Mouse (Mus musculus) G1E (cell line): ENCODE measurements around the gene Kif28. TPM values are rescaled to one million over a fixed set of nuclear protein-coding genes. Genes with fewer than 3 reads are reported as not detected.

Experiments
- ATAC-seq: 2 replicates; pipeline ENCODE4 v1.8.0; 2016; ENCODE audit warnings: mild to moderate bottlenecking; ENCODE audit not compliant: insufficient number of reproducible peaks, poor library complexity, low FRiP score, severe bottlenecking; ENCODE audit errors: extremely low read depth
- DNase-seq: peaks from one replicate; pipeline ENCODE4 v3.0.0; 2012; ENCODE audit warnings: low spot score
- H3K27me3 ChIP-seq: 2 replicates; pipeline ENCODE4 v1.6.1; 2012; ENCODE audit warnings: mild to moderate bottlenecking, low read length, inconsistent platforms; ENCODE audit not compliant: insufficient read depth
- H3K36me3 ChIP-seq: replicated peaks from 2 replicates; pipeline ENCODE3; 2012; ENCODE audit warnings: mild to moderate bottlenecking, inconsistent platforms
- H3K4me1 ChIP-seq: 2 replicates; pipeline ENCODE4 v1.6.1; 2012; ENCODE audit warnings: low read depth, low read length, inconsistent platforms, mixed read lengths; ENCODE audit not compliant: insufficient read depth
- H3K4me3 ChIP-seq: 2 replicates; pipeline ENCODE4 v1.5.1; 2012; ENCODE audit warnings: low read depth, mild to moderate bottlenecking, inconsistent platforms, low read length, moderate library complexity, mixed read lengths
- H3K9me3 ChIP-seq: replicated peaks from 2 replicates; pipeline ENCODE4 v1.6.1; 2012; ENCODE audit warnings: inconsistent platforms
- CTCF ChIP-seq: IDR thresholded peaks from 2 replicates; pipeline ENCODE4 v1.5.1; 2012; ENCODE audit warnings: low read depth, low read length, inconsistent platforms, mixed read lengths
- GATA1 ChIP-seq: IDR thresholded peaks from 2 replicates; pipeline ENCODE4 v1.6.1; 2012; ENCODE audit warnings: borderline replicate concordance, low read length, inconsistent platforms, mixed read lengths
- GATA2 ChIP-seq: IDR thresholded peaks from 2 replicates; pipeline ENCODE4 v1.6.1; 2012; ENCODE audit warnings: low read depth, low read length, inconsistent platforms, borderline replicate concordance
- POLR2AphosphoS5 ChIP-seq: IDR thresholded peaks from 2 replicates; pipeline ENCODE4 v1.6.1; 2012; ENCODE audit warnings: low read depth, low read length, inconsistent platforms; ENCODE audit not compliant: insufficient replicate concordance
- TAL1 ChIP-seq: conservative IDR thresholded peaks from 2 replicates; pipeline ENCODE4 v1.6.1; 2012; ENCODE audit warnings: low read depth, low read length, inconsistent platforms, mixed read lengths
- polyA plus RNA-seq: library from polyadenylated mRNA; stranded (reverse); fragments of >175 nt; gene quantifications from 2 replicates; pipeline ENCODE4 v1.2.3, GENCODE M21; 2012
- total RNA-seq, 2 experiments: library from RNA; stranded (forward) in 1 of 2; stranded (reverse) in 1 of 2; fragments of 200-1000 nt in 1 of 2; fragments of >200 nt in 1 of 2; fragmentation: Nextera tagmentation in 1 of 2; gene quantifications; 2 replicates each; pipeline ENCODE4 v1.2.3; 2014 to 2017

Gene Kif28
- total and polyA plus RNA-seq, 3 experiments: 0.05 TPM; not detected in 2

DNA sequence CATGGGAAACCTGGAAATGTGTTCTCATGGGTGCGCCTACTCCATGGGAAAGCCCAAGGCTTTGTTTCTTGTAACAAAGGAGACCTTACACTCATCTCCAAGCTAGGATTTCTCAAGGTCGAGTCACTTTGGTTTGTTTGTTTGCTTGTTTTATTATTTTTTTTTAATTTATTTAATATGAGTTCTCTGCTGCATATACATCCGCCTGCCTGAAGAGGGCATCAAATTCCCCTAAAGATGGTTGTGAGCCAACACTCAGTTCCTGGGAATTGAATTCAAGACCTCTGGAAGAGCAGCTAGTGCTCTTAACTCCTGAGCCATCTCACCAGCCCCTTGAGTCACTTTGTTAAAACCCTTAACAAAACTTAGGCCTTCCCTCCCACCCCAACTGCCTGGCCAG, 31.7 kb downstream of the Kif28 start:
- peaks cover 66% of the 10 kb centered on the region for H3K4me1 ChIP-seq
- TF ChIP-seq TAL1: no peak
- no peak for TF ChIP-seq GATA2
- TF ChIP-seq POLR2AphosphoS5: no peak
- ATAC-seq (no peak), DNase-seq (no peak)
- H3K9me3 ChIP-seq: peaks cover 10% of the 10 kb centered on the region
- no peak overlapping the region for H3K4me3 ChIP-seq
- peaks cover under 1% of the 10 kb centered on the region; the same call in 1 of the 2 replicates for H3K27me3 ChIP-seq
- H3K36me3 ChIP-seq: no peaks in the 10 kb centered on the region

- ATAC-seq (no peak), DNase-seq (no peak)
- H3K4me1 ChIP-seq: peaks cover 70% of the 10 kb centered on the region
- TF ChIP-seq TAL1 (no peak), GATA2 (no peak), CTCF (no peak)
- H3K27me3 ChIP-seq: peaks cover 6% of the 10 kb centered on the region
- no peaks in the 10 kb centered on the region for H3K36me3 ChIP-seq
- no peak overlapping the region for H3K4me3 ChIP-seq
- peaks cover 10% of the 10 kb centered on the region for H3K9me3 ChIP-seq
Measured at GRCm38 (mm10) chr1:179712658-179713057, 32.4 kb downstream of the Kif28 start.

DNA sequence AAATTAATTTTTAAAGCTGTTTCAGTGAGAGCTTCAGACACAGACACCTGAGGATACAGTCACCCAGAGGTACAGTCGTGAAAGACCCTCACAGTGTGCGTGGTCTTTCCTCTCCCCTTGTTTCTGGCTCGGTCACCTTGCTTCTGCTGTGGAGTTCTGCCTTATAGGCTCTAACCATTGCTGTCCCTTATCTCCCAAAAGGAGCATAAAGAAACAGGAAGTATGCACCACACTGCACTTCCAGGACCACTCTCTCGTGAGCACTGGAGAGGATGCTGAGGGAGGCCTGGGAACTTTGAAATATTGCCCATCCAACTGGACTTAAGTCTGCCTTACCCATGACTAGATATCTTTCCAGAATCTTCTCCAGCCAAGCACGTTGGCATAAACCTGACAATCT, 34.3 kb downstream of the Kif28 start:
- H3K9me3 ChIP-seq: peaks cover 3% of the 10 kb centered on the region
- H3K27me3 ChIP-seq: peaks cover 12% of the 10 kb centered on the region

DNA sequence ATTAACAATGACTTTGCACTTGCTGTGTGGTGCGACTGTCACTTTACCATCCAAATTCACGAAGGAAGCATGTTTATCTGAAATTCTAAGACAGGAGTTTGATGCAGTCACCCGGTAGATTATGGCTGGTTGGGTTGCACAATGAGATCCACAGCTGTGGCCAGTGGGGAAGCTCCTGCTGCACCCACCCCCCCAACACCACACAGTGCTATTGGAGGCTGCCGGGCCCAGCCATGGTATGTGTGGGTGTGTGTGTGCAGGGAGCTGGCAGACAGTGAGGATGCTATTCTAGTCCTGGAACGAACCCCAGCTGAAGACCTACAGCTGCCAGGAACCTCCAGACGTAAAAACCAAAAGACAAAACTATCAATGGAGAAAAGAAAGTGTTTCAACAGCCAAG, 35.7 kb downstream of the Kif28 start:
- H3K9me3 ChIP-seq: peaks cover 3% of the 10 kb centered on the region
- no peaks in the 10 kb centered on the region for H3K36me3 ChIP-seq
- peaks cover 12% of the 10 kb centered on the region for H3K27me3 ChIP-seq
- H3K4me1 ChIP-seq: peaks cover 73% of the 10 kb centered on the region
- H3K4me3 ChIP-seq: no peak overlapping the region
- no peak for DNase-seq
- TF ChIP-seq POLR2AphosphoS5 (no peak), GATA2 (no peak), TAL1 (no peak), GATA1 (no peak)
- no peak for ATAC-seq

More for the DNA sequence above, 34.3 kb downstream of the Kif28 start:
- Histone ChIP-seq H3K4me1 (peaks cover 66% of the 10 kb centered on the region), H3K4me3 (no peak overlapping the region), H3K36me3 (no peaks in the 10 kb centered on the region)
- no peak for TF ChIP-seq POLR2AphosphoS5
- TF ChIP-seq TAL1: no peak
- TF ChIP-seq GATA2: no peak
- no peak for DNase-seq
- no peak for ATAC-seq

DNA sequence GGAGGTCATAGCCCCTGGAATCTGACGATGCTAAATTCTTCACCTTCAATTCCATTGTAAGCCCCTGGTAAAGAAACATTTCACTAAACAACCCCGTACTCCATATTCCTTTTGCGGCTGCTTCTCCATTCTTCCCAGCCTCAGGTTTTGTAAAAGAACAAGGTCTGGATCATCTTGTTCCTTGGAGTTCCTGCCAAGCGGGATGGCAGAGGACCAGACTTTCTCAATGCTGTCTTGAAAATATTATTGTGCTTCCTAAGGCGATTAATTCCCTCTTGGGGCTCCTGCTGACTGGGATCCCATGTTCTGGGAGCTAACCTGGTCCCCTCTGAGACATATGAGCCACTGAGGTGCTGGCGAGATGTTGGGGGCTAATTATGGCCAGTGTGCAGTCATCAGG, 39.9 kb downstream of the Kif28 start:
- no peaks in the 10 kb centered on the region for H3K36me3 ChIP-seq
- TF ChIP-seq GATA2 (no peak), TAL1 (no peak), CTCF (no peak), POLR2AphosphoS5 (no peak), GATA1 (no peak)
- no peak for ATAC-seq
- peaks cover 18% of the 10 kb centered on the region for H3K27me3 ChIP-seq
- no peak for DNase-seq
- H3K9me3 ChIP-seq: 0 out of 2 replicates have a peak, but pooled peaks cover 3% of the 10 kb centered on the region
- no peak overlapping the region for H3K4me3 ChIP-seq
- H3K4me1 ChIP-seq: peaks cover 67% of the 10 kb centered on the region

DNA sequence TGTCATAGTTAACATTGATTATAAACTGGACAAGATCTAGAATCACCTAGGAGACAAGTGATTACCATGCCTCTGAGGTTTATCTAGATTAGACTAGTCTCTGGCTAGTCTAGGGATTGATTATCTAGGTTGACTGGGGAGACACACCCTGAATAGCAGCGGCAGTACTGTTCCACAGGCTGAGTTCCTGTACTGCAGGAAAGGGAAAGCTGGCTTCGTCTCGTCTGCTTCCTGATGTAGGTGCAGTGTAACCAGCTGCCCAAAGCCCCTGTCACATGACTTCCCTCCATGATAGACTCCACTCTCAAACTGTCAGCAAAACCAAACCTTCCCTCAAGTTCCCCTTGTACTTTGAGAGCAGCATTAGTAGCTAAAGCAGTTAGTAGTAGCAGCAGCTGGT, 40.9 kb downstream of the Kif28 start:
- Histone ChIP-seq H3K27me3 (peaks cover 24% of the 10 kb centered on the region), H3K36me3 (no peaks in the 10 kb centered on the region), H3K4me3 (no peak overlapping the region; the same call in 1 of the 2 replicates), H3K4me1 (peaks cover 57% of the 10 kb centered on the region), H3K9me3 (0 out of 2 replicates have a peak, but pooled peaks cover 3% of the 10 kb centered on the region)
- TF ChIP-seq GATA1 (no peak), TAL1 (no peak), GATA2 (no peak), CTCF (no peak), POLR2AphosphoS5 (no peak)
- DNase-seq: peak; percentile 45
- peak; percentile 58 for ATAC-seq

GRCm38 (mm10) chr1:179689479-179689878, 55.6 kb downstream of the Kif28 start:
- Histone ChIP-seq H3K9me3 (no peaks in the 10 kb centered on the region), H3K36me3 (peaks cover 43% of the 10 kb centered on the region), H3K4me1 (peaks cover 16% of the 10 kb centered on the region), H3K4me3 (no peak overlapping the region), H3K27me3 (no peaks in the 10 kb centered on the region)
- no peak for TF ChIP-seq TAL1
- no peak for TF ChIP-seq CTCF
- TF ChIP-seq GATA2: no peak
- no peak for TF ChIP-seq GATA1
- TF ChIP-seq POLR2AphosphoS5: no peak
- DNase-seq (no peak), ATAC-seq (no peak)
